Mouse (Mus musculus): ENCODE measurements around the gene Fam3c. TPM values are rescaled to one million over a fixed set of nuclear protein-coding genes. Genes with fewer than 3 reads are reported as not detected.

Fam3c gene
- 10 to 100 TPM; 45.8 to 51.6 TPM for total RNA-seq (2021)
- long read RNA-seq, experiment 1, transcript Fam3c-205 (10 exons, 2,826 nt) = major isoform, 66 of 82 reads
- long read RNA-seq, experiment 1, partial matches to known transcripts = 1 of 82 reads
- long read RNA-seq, experiment 1, other reads (novel, unspliced or antisense) = 15 of 82 reads
- long read RNA-seq, experiment 2, transcript Fam3c-205 (10 exons, 2,826 nt) = major isoform, 10 of 15 reads
- long read RNA-seq, experiment 2, partial matches to known transcripts = 1 of 15 reads
- long read RNA-seq, experiment 2, other reads (novel, unspliced or antisense) = 4 of 15 reads

DNA sequence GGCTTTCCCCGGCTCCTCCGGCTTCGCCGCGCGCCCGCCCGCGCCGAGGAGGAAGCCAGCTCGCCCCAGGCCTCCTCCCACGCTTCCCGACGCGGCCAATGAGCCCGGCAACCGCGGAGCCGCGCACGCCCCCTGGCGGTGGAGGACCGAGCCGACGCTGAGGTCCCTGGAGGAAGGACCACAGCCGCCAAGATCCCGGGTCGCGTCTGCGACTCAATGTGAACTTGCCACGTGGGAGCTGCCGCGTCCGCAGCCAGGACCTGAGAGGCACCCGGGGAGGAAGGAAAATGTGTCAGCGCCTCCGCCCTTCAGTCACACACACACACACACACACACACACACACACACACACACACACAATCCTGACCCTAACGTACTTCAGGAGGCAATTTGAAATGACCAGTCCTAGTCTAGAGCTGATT, at the start of gene Fam3c:
TSS of gene Fam3c (minus strand) at position 158 of the 422 bp plus-strand sequence.
- peak; percentile 98 to 99 for DNase-seq

DNA sequence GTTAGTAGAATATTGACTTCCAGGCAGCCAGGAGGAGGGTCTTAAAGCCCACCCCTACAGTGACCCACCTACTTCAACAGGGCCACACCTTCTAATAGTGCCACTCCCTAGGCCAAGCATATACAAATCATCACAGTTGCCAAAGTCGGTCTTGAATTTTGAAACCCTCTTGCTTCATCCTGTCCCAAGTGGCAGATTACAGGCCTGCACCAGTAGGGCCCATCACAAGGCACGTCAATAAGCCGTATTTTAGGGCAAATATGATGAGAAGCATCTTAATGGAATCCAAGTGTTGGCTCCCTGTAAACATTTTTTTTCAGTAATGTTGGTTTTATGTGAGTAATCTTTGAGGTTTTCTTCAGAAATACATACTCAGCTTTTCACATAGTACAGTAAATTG, 49.0 kb upstream of the Fam3c start:
- DNase-seq = no peak

DNA sequence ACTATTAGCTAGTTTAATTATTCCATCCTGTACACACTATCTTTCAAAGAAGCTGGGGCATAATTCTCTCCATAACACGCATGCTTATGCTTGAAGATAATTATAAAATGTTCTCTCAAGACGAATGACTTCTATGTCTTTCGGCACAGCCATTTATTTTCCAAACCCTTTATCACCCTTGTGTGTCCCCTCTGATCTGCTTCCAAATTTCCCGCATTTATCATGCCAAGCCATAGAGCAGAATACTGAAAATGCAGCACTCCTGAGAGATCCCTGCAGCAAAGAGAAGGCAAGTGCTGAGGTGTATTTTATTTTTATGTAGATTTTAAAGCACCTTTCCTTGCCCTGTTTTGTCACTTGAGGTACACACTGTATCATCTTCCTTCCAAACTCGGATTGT, 47.7 kb upstream of the Fam3c start:
- DNase-seq = peak; percentile 30 to 38

DNA sequence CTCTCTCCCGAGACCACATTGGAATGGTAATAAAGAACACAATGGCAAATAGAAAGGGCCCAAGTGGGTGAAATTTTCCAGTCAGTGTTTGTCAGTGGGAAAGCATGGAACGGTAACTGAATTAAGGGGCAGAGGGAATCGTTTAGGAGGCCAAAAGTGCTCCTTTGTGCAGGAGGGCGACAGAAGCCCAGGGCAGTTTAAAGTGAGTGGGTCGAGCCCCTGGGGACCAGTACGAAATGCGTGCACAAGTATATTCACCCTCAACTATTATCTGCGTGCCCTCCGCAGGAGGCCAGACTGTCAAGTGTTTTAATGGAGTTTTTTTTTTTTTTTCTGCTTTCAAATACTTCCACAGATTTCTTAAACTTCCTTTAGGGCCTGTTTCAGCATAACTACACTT, 47.3 kb upstream of the Fam3c start:
- DNase-seq = no peak

DNA sequence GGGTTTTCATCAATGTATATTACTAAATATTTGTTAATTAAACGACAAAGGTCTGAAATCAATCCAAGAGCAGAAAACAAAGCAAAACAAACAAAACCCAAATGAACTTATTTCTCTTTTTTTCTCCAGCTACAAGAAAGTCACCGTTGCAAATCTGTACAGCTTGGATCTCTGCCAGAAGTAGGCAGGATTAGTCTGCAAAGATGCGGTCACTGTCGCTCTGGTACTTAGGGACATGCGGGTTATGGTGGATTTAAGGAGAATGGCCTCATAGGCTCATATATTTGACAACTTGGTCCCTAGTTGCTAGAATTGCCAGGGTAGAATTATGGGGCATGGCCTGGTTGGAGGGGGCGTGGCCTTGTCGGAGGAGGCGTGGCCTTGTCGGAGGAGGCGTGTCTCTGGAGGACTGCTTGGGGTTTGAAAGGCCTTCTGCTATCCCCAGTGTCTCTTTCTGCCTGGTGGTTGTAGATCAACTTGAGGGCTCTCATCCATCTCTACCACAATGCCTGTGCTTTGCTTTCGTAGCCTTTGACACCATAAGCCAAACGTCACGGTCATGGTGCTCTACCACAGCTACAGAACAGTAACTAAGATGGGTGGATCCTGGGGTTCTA, 46.6 kb upstream of the Fam3c start:
- no peak for DNase-seq

DNA sequence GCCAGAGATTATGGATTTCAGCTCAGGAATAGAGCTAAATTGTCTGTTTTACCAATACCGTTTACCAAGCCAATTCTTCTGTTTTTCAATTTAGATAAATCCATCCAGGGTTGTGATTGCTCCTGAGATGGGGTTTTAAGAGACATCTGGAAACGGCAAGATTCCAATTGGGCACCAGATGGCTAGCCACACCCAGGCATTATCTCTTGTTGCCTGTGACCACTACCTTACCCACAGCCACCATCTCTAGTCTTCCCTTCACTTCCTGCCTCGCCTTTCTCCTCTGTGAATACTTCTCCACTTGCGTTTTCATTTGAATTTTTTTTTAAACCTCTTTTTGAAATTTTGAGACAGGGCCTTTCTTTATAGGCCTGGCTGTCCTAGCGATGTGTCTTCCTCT, 46.0 kb upstream of the Fam3c start:
- no peak for DNase-seq

DNA sequence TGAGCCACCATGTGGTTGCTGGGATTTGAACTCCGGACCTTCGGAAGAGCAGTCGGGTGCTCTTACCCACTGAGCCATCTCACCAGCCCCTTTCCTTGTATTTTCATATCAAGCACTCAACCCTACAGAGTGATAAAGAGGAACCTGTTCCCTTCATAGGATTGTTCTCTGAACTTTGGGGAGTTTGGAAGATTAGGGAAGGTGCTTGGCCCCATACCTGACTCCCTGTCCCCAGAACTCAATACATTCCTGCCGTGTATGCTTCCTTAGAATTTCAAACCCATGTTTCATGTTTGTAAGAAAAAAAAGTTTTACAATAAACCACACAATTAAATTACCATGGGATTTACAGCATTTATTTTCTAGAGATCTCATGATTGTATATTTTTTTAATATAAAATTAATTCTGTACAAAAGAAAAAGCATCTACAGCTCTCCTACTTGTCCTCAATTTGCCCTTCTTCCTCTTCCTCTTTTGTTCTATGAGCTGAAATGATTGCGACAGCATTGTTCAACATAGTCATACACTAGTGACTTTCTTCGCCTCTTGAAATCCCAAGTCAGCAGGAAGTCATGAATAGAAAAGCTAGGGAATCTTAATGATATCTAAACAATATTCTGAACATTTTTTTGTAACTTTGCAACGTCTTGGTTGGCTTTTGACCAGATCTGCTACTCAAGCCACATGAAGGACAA, 42.2 kb upstream of the Fam3c start:
- DNase-seq = no peak

DNA sequence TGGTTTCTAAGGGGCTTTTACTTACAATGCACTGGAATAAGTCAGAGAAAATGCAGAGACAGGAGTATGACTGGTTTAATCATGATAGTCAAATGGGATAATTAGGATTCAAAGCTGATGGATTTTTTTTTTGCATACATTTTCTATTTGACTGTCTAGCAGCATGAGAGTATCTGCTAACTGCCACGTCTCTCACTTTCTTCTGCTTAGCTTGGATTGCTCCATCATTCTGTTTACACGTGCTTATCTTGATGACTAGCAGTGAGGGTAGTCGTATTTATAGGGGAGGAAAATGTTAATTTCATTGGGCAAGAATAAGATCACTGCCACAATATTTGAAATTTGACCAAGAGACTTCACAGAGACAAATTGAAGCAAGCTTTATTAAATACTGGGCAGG, 39.2 kb upstream of the Fam3c start:
- no peak for DNase-seq

DNA sequence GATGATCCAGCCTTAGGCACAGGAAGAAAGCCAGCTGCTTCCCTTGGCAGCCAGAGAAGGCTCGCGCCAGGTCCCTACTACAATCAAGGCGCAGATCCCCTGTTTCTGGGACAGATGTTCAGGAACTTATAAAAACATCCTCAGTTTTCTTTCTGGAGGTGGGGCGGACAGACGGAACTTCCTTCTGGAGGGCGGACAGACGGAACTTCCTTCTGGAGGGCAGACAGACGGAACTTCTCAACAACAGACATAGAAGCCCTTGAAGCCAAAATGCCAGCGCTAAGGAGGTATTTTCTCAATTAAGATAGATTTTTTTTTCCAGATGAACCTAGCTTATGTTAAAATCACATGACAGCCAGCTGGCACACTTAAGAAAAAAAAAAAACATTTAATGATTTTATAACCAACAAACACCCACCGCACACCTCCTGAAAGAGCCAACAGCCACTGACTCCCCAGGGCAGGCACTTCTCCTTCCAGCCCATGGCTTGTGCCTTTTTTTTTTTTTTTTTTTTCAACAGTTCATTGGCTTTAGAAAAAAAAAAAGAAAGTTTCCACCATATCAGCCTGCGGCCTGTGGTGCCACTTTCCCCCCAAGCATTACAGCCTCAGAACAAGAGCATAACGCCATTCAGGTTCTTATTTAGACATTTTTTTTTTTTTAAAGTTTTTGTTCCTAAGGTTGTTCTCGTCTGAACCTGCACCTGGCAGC, 34.8 kb upstream of the Fam3c start:
- no peak for DNase-seq

DNA sequence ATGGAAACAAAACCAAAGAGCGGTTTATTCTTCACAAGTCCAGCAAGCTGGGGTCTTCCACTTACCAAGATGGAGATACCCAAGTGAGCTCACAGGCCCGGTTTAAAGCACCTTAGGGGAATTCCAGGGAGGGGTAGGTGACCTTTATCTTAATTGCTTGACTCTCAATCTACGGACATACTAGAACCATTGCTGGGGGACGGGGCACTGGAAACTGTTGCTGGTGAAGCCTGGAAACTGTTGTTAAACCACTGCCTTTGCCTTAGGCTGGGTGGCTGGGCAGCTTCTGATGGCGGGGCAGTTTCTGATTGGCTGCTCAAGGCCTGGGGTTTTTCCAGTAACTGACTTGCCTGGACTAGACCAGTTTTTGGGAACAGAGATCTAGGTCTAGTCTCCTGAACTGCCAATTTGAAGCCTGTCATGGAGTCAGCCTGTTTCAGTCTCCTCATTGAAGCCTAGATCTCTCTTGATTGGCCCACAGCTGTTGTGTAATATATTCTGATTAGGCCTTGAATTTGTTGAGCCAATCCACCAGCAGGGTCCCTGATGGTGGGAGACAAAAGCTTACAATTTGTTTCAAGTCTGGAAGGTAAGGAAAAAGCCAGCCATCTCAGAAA, 29.3 kb upstream of the Fam3c start:
- no peak for DNase-seq

DNA sequence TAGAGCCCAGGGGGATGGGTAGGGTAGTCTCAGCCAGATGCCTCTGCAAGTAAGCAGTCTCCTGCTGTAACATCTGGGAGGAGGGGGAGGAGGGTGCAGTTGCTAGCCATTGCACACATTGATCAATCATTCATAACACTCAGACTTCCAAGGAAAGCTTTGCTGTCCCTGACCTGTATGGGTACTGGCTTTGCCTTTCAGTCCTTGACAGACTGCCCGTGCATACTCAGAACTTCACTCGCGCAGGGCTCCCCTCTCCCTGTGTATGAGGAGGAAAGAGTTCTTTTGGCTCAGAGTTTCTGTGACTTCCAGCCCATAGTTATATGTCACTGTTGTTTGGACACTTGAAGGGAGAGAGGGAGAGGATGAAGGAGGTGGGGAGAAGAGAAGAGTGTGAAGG, 24.2 kb upstream of the Fam3c start:
- peak; percentile 4 to 40 for DNase-seq

DNA sequence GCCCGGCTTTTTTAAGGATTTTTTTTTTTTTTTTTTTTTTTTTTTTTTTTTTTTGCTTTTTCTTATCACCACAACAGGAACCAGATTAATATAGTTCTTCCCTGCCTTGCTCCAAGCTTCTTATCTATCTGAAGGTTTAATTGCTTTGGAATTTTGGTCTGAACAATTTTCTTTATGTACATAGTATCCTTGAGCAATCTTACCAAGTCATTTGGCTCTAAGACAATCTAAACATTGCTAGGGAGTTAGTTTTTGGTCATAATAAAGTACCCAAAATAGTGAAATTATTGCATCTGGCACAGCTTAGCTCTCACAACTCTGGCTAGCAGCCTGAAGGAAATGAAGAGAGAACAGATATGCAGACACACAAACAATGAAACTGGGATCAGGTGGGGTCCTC, 23.8 kb upstream of the Fam3c start:
- DNase-seq = no peak

DNA sequence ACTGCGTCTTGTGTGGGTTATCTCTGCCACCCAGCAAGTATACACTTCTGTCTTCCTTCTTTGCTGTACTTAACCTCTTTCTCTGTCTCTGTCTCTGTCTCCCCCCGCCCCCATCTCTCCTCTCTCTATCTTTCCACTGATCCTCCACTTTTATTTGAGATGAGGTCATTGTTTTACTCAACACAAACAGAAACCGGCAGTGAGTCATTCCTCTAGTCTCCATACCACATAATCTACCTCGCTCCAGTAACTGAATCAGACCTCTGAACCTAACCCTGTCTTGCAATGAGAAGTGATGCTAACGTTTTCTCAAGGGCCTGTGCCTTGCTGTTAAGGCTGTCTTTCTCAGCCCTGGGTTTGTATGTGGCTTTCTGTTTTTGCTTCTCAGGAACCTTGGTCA, 22.4 kb upstream of the Fam3c start:
- no peak for DNase-seq

DNA sequence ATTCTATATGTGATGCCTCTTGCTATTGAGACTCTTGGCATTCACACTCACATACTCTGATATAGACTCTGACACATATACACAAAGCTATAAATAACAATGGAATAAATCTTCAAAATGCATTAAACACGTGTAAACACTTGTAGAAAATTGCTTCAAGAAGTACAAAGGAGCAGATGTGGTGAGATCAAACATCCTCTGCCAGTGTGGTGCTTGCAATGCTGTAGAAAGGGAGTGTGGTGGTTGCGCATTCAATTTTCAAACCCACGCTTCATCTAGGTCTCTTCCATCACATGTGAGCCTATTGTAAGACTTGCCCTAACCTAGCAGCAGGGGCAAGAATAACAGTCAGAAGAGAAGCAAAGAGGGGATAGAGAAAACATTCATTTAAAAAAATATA, 18.7 kb upstream of the Fam3c start:
- DNase-seq = no peak

DNA sequence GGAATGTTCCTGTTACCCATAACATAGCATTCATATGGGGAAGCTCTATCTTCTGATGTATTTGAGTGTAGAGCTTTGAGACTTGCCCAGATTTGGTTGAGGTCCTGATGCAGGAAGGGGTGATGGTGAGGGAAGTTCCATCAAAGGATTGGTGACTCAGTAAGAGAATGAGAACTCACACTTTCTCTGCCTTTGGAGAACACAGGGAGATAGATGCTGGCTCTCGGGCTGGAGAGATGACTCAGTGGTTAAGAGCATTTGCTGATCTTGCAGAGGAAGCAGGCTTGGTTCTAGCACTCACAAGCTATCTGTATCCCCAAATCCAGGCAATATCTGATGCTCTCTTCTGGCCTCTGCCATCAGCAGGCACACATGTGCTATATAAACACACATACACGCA, 17.4 kb upstream of the Fam3c start:
- no peak for DNase-seq

DNA sequence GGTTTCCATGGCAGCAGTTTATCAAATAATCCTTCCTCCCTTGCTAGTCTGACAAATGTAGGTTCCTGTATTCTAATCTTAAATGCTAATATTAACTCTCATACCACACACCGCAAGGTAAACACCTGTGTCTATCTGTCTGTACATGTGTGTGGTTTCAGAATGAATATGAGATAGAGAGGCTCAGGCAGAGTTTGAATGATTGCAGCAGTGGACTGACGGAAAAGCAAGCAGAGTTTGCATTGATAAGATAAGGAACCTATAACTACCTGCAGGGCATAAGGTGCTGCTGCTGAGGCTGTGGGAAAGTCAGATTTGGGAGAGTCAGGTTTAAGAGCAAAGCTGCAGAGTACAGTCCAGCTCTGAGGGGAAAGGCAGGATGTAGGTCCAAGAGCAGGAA, 10.9 kb upstream of the Fam3c start:
- no peak for DNase-seq

DNA sequence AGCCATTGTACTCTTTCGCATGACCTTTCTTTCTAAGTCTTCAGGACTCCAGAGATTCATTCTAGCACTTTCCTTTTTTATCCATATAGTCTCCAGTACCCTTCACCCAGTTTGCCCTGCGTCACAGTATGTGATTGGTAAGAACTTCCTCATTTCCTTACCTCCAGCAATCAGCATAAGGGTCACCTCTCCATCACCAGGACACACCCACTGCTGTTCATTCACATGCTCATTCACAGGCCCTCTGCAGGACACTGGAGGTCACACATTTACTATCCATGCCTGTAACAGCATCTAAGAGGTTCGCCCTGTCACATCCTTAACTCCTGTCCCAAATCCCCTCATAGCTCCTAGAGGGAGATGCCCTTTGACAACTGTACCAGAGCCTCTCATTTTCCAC, 7.5 kb upstream of the Fam3c start:
- no peak for DNase-seq

DNA sequence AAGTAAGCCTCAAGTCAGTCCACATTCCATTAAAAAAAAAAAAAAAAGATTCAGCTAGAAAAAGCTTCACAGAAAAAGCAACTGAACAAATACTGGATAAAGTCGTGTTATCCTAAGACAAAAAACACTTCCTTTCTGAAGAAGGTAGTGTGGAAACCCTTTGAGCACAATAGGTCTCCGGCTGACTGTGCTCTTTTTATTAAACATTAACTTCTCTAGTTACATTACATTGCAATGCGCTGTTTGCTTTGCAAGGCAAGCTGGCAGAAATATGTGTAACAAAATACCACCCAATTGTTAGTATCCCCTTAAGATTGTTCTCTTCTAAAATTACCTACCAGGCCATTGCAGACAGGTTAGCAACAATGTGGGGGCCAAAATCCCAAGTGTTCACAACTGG, 5.9 kb upstream of the Fam3c start:
- DNase-seq = no peak

DNA sequence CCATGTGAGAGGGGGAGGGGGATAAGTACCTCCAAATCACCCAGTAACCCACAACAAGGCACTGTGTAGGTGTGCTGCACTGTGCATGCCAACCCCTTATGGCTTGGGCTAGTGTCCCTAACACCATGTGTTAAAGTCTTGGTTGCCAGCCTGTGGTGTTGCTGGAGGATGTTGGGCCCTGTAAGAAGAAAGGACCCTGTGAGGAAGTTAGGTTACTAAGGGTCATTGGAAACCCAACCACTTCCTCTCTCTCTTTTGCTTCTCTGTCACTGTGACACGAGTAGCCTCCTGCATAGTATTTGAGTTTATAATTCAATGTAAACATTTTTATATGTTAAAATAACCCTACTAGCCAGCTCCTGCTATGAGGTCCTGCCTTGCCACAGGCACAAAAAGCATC, 3.0 kb upstream of the Fam3c start:
- no peak for DNase-seq

DNA sequence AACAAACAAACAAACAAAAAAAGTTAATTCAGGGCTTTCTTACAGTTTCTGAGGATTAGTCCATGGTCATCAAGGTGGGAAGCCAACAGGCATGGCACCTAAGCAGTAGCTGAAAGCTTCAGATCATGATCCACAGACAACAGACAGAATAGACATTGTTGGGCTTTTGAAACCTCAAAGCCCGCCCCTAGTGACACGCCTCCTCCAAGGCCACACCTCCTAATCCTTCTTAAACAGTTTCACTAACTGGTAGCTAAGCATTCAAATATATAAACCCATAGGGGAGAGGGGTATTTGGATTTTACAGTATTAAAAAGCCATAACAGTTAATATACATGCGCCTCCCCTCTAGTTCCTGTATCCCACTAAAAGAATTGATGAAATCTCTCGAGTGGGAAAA, 1.3 kb upstream of the Fam3c start:
- DNase-seq = no peak

DNA sequence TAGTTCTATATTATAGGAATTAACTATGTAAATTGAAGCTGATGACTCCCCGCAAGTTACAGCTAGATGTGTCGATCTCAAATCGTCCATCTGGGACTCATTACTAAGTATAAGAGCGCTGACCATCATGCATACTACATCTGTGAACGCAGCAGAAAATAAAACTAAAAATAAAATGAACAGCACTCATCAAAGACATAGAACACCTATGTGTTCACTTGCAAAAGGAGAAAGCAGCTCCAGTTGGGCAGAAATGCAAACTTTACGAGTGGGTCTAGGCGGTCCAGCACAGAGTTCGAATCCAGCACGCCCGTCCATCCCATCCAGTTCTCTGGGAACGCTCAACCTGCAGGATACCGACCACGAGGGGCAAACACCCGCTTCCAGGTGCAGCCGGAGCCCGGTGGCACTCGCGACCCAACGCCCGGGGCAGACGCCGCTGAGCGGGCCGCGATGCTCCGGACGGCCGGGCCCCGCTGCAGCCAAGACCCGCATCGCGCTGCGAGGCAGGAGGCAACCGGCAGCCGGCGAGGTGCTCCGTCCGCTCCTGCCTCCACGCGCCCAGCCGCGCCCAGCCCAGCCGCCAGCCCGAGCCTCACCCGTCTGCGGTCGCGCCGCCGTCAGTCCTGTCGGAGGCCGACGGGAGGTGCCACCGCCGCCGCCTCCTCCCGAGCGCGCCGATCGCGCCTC, 502 bp downstream of the Fam3c start:
- DNase-seq = no peak

DNA sequence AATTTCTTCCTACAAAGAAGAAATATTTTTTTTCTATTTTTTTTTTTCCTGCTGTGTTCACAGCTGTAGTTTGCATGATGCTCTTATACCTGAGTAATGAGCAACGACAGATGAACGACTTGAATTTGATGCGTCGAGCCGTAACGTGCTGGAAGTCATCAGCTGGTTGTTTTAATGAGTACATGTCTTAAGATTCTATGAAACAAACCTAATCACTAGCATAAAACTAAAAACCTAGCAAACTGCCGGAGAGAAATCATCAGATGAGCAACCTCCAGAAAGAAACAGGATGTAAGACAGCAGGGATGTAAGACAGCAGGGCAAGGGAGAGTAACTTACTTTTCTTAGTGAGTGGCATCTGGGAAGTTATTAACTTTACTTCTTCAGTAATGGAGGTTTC, 1.4 kb downstream of the Fam3c start:
- DNase-seq = no peak

Data from adrenal gland, postnatal 36 days (tissue).